Mouse (Mus musculus) erythroid progenitor cell, adult 5-6 weeks (primary cell): Measurements from ENCODE around the gene Gnai2. TPM values are rescaled to one million over a fixed set of nuclear protein-coding genes. Genes with fewer than 3 reads are reported as not detected.

Experiments
- ATAC-seq: replicated peaks from 2 replicates; pipeline ENCODE4 v1.8.0; 2016; ENCODE audit warnings: moderate number of reproducible peaks, mild to moderate bottlenecking, moderate TSS enrichment, inconsistent platforms; ENCODE audit not compliant: poor library complexity, low FRiP score, severe bottlenecking
- total RNA-seq, 2 experiments: library from RNA; stranded (forward) in 1 of 2; stranded (reverse) in 1 of 2; fragments of 150-400 nt in 1 of 2; fragments of 186-747, 209-891 nt in 1 of 2; gene quantifications; 2 replicates each; pipeline versions ENCODE4 v1.2.3 to v1.2.4; 2015 to 2017; ENCODE audit warnings: low replicate concordance in 2 of 2

The Gnai2 gene
- total RNA-seq, 2 experiments from 2014 or later, result 357 to 382 TPM

GRCm38 (mm10) chr9:107596619-107597569, 38.3 kb downstream of the Gnai2 start:
- no peak for ATAC-seq

- no peak for ATAC-seq
These were observed 40.7 kb downstream of the Gnai2 start for GRCm38 (mm10) chr9:107594281-107595062.

GRCm38 (mm10) chr9:107593101-107593976, 41.8 kb downstream of the Gnai2 start:
- ATAC-seq, result no peak

- ATAC-seq, result no peak
These were observed 44.5 kb downstream of the Gnai2 start for GRCm38 (mm10) chr9:107590773-107591060.

GRCm38 (mm10) chr9:107590058-107590772, 45.0 kb downstream of the Gnai2 start:
- ATAC-seq, result peak; percentile 63

- ATAC-seq, result peak; percentile 47
These were observed 47.1 kb downstream of the Gnai2 start for GRCm38 (mm10) chr9:107587833-107588639.

- ATAC-seq, result peak; percentile 72
These were observed 48.0 kb downstream of the Gnai2 start, which contains the start of gene Ifrd2 for GRCm38 (mm10) chr9:107586974-107587832. TSS of gene Ifrd2 (plus strand) at chr9:107587642.

- no peak for ATAC-seq
These were observed 48.7 kb downstream of the Gnai2 start for GRCm38 (mm10) chr9:107586504-107586903.

- no peak for ATAC-seq
These were observed 52.0 kb downstream of the Gnai2 start for GRCm38 (mm10) chr9:107583174-107583573.

- ATAC-seq, result no peak
These were observed 52.6 kb downstream of the Gnai2 start for GRCm38 (mm10) chr9:107582509-107583062.

- ATAC-seq, result no peak
These were observed 53.6 kb downstream of the Gnai2 start for GRCm38 (mm10) chr9:107581584-107581983.

- peak; percentile 78 for ATAC-seq
These were observed 54.5 kb downstream of the Gnai2 start, which contains the start of gene Hyal3 for GRCm38 (mm10) chr9:107580501-107581317. TSS of gene Hyal3 (plus strand) at chr9:107580818.

- ATAC-seq, result no peak
These were observed 55.9 kb downstream of the Gnai2 start for GRCm38 (mm10) chr9:107579023-107579900.

GRCm38 (mm10) chr9:107578587-107578986, 56.6 kb downstream of the Gnai2 start, which contains the start of gene Naa80:
TSS of gene Naa80 (plus strand) at chr9:107578887.
- no peak for ATAC-seq

- no peak for ATAC-seq
These were observed 57.3 kb downstream of the Gnai2 start for GRCm38 (mm10) chr9:107577871-107578270.
